Mouse (Mus musculus): Measurements from ENCODE around the gene Cpeb4. TPM values are rescaled to one million over a fixed set of nuclear protein-coding genes. Genes with fewer than 3 reads are reported as not detected.

Gene Cpeb4
- polyA plus RNA-seq, 1 experiment from 2014 or later: 15.4 TPM

DNA sequence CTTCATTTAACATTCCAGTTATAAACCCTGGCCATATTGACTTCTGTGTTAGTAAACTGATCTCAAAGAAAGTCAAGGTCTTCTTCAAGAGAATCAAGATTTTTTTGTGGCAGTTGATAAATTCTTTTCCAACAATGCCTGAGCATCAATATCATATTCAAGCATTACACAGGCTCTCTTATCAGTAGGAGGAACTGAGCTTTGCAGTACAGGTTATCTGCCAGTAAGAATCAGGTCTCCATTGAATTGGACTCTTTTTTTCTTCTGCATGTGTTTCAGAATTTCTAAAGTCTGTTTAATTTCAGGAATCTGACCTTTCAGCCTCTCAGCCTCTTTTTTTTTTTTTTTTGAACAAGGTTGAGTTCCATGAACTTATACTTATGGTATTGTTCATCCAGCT is 40.9 kb downstream of the Cpeb4 start:
- no peak for ATAC-seq (ENCODE audit: low FRiP score, low read depth)

DNA sequence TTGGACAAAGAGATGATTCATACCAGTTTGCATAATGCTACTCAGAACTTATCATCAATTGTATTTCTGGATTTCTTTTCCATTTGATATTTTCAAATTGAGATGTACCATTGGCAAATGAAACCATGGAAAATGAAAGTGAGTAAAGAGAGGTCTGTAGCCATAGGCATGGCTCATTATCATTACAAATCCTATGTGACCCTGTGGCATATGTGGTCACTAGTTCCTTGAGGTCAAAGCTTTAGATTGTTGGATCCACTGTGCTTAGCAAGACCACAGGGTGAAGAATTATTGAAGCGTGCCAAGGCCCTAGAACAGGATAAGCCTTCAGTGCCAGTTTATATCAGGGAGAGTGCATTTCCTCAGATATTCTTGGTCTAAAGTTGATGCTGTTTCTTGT is 45.8 kb downstream of the Cpeb4 start:
- Histone ChIP-seq H3K9ac (no peak overlapping the region), H3K4me1 (replicated peaks) (no peaks in the 10 kb centered on the region), H3K27ac (replicated peaks) (no peak overlapping the region), H3K27me3 (no peaks in the 10 kb centered on the region), H3K4me2 (no peak overlapping the region), H3K36me3 (peaks cover 12% of the 10 kb centered on the region), H3K4me3 (no peak overlapping the region), H3K9me3 (no peaks in the 10 kb centered on the region)
- WGBS: 83% methylated on average over 1 of the region's 1 CpGs
- ATAC-seq (ENCODE audit: low FRiP score, low read depth): no peak

More for the DNA sequence above, 40.9 kb downstream of the Cpeb4 start:
- no peaks in the 10 kb centered on the region for H3K4me1 ChIP-seq (replicated peaks)
- no peaks in the 10 kb centered on the region for H3K9me3 ChIP-seq
- H3K4me2 ChIP-seq: no peak overlapping the region
- no peak overlapping the region for H3K27ac ChIP-seq (replicated peaks)
- H3K27me3 ChIP-seq: no peaks in the 10 kb centered on the region
- H3K4me3 ChIP-seq: no peak overlapping the region
- H3K36me3 ChIP-seq: no peaks in the 10 kb centered on the region
- H3K9ac ChIP-seq: no peak overlapping the region

DNA sequence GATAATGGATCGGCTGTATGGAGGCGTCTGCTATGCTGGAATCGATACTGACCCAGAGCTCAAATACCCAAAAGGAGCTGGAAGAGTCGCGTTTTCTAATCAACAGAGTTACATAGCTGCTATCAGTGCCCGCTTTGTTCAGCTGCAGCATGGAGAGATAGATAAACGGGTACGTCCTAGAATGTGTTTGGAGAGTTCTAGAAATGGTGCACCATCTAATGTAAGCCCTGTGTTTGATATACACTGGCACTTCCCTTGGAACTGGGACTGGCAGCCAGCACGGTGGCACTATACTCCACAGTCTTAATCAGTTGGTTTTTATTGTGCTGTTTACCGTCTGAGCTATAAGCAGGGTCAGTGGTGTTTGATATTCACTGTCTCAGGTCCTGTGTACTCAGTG is 58.0 kb downstream of the Cpeb4 start:
- 98% methylated on average over 10 of the region's 10 CpGs for WGBS

DNA sequence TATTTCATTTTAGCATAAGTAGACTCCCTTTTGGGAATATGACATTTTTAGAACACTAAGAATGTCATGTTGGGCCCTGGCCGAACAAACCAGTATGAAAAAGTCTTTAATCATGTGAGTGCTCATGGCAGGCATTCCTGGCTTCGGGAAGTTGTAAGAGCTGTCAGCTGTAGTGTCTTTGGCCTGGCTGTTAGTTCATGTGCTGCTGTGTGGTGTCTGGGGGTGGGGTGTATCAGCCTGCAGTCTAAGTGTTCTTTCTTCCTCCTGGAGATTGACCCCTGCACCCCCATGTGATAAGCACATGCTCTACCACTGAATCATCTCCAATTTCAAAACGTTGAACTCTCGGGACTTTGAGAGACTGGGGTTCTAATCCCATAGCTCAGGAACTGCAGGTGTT is 63.6 kb downstream of the Cpeb4 start:
- Histone ChIP-seq H3K4me1 (replicated peaks) (peaks cover 3% of the 10 kb centered on the region), H3K9ac (no peak overlapping the region), H3K4me3 (no peak overlapping the region), H3K9me3 (no peaks in the 10 kb centered on the region), H3K36me3 (peaks cover 32% of the 10 kb centered on the region), H3K27me3 (no peaks in the 10 kb centered on the region), H3K4me2 (no peak overlapping the region), H3K27ac (replicated peaks) (no peak overlapping the region)
- 71% methylated on average over 4 of the region's 4 CpGs for WGBS
- ATAC-seq (ENCODE audit: low FRiP score, low read depth): no peak

More for the DNA sequence above, 58.0 kb downstream of the Cpeb4 start:
- H3K27me3 ChIP-seq: no peaks in the 10 kb centered on the region
- no peak overlapping the region for H3K4me3 ChIP-seq
- no peak overlapping the region for H3K9ac ChIP-seq
- H3K9me3 ChIP-seq: no peaks in the 10 kb centered on the region
- H3K4me1 ChIP-seq (replicated peaks): no peaks in the 10 kb centered on the region
- no peak overlapping the region for H3K27ac ChIP-seq (replicated peaks)
- no peak for ATAC-seq (ENCODE audit: low FRiP score, low read depth)
- H3K36me3 ChIP-seq: peaks cover 78% of the 10 kb centered on the region
- no peak overlapping the region for H3K4me2 ChIP-seq

DNA sequence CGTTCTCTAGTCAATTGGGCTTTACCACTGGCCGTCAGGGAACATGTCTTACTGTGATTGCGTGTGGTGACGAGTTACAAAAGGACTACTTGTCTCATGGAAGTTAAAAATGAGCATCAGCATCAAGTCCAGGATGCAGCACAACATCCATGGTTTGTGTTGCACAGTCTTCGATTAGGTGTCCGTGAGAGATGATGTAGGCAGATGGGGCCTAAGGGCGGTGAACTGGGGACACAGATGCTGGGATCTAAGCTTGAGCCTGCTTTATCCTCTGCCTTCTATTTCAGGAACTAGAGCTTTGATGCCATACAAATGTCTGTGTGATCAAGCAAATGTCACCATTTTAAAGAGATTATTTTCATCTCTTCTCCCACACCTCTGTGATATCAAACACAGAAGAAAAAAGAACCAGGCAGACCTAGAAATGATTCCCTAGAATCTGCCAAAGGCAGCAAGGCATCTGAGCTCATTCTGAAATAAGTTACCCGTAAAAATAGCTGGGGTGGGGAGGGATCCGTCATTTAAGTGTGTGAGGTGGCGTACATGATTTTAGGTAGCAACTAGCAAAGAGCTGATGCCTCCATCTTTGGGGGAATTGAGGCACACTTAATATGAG is 65.0 kb downstream of the Cpeb4 start:
- WGBS: 90% methylated on average over 10 of the region's 10 CpGs
- no peaks in the 10 kb centered on the region for H3K27me3 ChIP-seq
- H3K27ac ChIP-seq (replicated peaks): no peak overlapping the region
- ATAC-seq (ENCODE audit: low FRiP score, low read depth): no peak
- H3K4me2 ChIP-seq: no peak overlapping the region
- peaks cover 16% of the 10 kb centered on the region for H3K4me1 ChIP-seq (replicated peaks)
- H3K36me3 ChIP-seq: peaks cover 18% of the 10 kb centered on the region
- H3K9ac ChIP-seq: no peak overlapping the region
- H3K9me3 ChIP-seq: no peaks in the 10 kb centered on the region
- H3K4me3 ChIP-seq: no peak overlapping the region

DNA sequence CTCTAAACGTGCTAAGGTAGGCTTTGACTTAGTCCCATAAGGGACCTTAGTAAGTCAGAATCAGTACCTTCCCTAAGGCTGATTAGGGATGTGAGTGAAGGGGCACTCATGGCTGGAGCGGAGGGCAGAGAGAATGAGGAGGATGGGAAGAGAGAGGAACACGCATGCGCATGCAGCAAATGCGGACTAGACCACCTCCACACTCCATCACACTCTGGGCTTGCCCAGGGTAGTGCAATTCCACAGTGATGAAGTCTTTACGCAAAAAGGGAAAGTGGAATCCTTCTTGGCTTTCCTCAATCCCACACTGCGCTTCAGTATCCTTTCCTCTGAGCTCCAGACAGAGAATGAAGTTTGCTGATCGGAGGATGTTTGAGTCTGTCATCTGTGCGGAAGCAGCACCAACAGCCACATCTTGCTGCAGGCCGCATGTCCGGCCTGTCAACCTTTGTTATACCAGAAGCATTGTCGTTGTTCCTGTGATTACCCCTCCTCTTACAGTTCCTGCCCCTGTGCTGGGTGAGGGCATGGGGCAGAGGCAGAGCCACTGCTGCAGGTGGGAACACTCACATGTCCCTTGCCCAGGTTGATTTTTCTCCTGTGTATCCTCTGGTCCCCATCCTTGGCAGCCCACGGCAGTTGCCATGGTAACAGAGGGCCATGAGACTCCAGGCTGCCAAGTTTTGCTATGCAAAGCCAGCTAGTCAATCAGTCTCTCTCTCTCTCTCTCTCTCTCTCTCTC is 69.1 kb downstream of the Cpeb4 start:
- H3K9me3 ChIP-seq: no peaks in the 10 kb centered on the region
- 50% methylated on average over 13 of the region's 13 CpGs for WGBS
- H3K36me3 ChIP-seq: no peaks in the 10 kb centered on the region
- H3K27ac ChIP-seq (replicated peaks): peak overlapping the region; percentile 82
- H3K27me3 ChIP-seq: no peaks in the 10 kb centered on the region
- peaks cover 22% of the 10 kb centered on the region for H3K4me1 ChIP-seq (replicated peaks)
- peak overlapping the region; percentile 26 for H3K4me2 ChIP-seq
- H3K4me3 ChIP-seq: no peak overlapping the region
- H3K9ac ChIP-seq: no peak overlapping the region
- peak; percentile 88 for ATAC-seq (ENCODE audit: low FRiP score, low read depth)

DNA sequence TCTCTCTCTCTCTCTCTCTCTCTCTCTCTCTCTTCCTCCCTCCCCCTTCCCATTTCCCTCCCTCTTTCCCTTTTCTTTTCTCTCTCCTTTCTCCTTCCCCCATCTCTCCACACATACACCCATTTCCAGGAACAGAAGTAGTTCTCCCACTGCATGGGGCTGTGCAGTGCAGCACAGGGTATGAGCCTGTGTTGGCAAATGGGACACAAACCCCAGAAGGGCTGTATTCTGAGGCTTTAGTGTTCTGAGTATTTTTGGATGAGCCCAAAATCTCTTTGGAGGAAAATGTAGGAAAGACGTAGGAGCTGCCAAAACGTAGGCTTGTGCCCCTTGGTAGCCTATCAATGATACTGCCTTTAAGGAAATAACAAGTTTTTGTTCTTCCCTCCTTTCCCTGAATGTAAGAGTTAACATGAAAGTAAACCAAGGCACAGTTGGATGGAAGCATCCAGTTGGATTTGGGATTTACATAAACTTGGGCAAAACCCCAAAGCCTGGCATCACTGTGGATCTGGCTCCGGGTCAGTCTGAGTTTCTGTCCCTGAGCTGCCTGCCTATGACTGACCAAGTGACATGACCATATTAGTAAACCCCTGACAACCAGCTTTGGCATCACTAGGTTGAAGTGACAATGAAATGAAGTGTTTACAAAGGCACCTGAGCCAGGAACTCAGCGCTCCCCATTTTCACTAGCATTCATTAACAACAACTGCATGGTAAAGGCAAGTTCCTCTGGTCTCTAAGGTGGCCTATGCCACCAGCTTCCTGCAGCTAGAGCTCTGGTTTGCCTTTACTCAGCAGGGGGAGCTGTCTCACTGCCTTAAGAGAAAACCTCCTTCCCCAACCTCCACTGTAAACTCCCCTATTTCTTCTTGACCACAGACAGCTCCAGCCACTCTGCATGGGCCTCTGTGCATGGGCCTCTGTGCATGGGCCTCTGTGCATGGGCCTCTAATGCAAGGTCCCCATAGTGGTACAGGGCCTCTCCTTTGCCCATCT is 69.9 kb downstream of the Cpeb4 start:
- H3K36me3 ChIP-seq: no peaks in the 10 kb centered on the region
- no peak overlapping the region for H3K9ac ChIP-seq
- peaks cover 22% of the 10 kb centered on the region for H3K4me1 ChIP-seq (replicated peaks)
- no peak overlapping the region for H3K4me3 ChIP-seq
- H3K27ac ChIP-seq (replicated peaks): peak overlapping the region; percentile 82
- ATAC-seq (ENCODE audit: low FRiP score, low read depth): peak; percentile 65
- 70% methylated on average over 4 of the region's 4 CpGs for WGBS
- H3K27me3 ChIP-seq: no peaks in the 10 kb centered on the region
- no peaks in the 10 kb centered on the region for H3K9me3 ChIP-seq
- peak overlapping the region; percentile 26; the same call in 1 of the 2 replicates for H3K4me2 ChIP-seq

DNA sequence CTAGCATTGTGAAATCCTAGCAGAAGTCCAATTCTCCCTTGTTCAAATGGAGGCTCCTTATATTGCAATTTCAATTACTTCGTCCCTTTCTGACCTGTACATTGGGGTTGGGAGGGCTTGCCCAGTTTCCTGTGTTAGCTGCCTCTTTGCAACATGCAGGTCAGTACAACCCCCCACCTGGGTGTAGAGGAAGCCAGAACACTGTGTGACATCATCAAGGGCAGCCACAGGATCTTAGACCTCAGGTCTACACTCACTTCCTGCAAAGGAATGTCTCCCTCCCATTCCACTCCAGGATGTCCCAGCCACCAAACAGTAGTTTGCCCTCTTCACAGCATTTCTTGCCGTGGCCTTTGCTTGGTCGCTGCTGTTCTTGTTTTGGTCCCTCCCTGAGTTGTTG is 73.5 kb downstream of the Cpeb4 start:
- ATAC-seq (ENCODE audit: low FRiP score, low read depth): no peak
- Histone ChIP-seq H3K27me3 (no peaks in the 10 kb centered on the region), H3K9ac (no peak overlapping the region), H3K4me2 (no peak overlapping the region), H3K36me3 (no peaks in the 10 kb centered on the region), H3K4me1 (replicated peaks) (peaks cover 35% of the 10 kb centered on the region), H3K4me3 (no peak overlapping the region), H3K27ac (replicated peaks) (no peak overlapping the region), H3K9me3 (no peaks in the 10 kb centered on the region)
- 92% methylated on average over 3 of the region's 3 CpGs for WGBS

DNA sequence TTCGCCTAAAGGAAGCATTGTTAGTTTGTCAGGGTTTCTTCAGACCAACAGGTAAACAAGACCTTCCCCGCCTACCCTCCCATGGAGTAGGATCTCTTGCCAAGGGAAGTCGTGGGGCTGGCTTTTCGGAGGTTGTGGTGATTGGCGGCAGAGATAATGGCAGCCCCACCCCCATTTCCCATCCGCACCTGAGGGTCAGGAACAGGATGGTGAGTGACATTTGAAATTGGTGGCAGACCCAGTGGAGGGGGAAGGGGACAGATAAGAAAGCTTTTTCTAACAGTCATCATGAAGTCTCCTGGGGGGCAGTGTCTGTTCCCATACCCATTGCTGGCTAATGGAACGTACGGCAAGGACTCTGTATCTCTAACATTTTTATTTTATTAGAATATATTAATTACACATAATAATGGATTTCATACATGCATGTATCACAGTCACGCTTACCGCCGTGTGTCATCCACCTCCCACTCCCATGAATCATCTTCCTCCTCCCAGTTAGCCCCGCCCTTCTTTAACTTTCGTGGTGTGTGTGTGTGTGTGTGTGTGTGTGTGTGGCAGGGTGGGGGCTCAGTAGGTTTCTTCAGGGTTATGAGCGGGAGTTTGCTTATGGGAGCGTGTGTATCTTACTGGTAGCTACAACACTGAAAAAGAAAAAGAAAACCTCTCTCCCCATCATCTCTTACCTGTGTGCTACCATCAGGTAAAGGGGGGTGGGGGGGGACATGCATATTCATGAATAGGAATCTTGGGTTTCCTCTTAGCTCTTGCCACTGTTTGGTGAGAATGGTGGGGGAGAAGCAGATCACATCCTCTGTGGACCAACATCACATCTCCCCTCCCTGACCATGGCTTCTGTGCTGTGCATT is 76.7 kb downstream of the Cpeb4 start:
- peak overlapping the region; percentile 44 for H3K9ac ChIP-seq
- WGBS: 20% methylated on average over 15 of the region's 15 CpGs
- H3K27me3 ChIP-seq: no peaks in the 10 kb centered on the region
- peak overlapping the region; percentile 44 for H3K4me3 ChIP-seq
- no peaks in the 10 kb centered on the region for H3K36me3 ChIP-seq
- peak overlapping the region; percentile 21 for H3K27ac ChIP-seq (replicated peaks)
- ATAC-seq (ENCODE audit: low FRiP score, low read depth): peak; percentile 72
- H3K9me3 ChIP-seq: no peaks in the 10 kb centered on the region
- H3K4me1 ChIP-seq (replicated peaks): peaks cover 15% of the 10 kb centered on the region
- H3K4me2 ChIP-seq: peak overlapping the region; percentile 63

DNA sequence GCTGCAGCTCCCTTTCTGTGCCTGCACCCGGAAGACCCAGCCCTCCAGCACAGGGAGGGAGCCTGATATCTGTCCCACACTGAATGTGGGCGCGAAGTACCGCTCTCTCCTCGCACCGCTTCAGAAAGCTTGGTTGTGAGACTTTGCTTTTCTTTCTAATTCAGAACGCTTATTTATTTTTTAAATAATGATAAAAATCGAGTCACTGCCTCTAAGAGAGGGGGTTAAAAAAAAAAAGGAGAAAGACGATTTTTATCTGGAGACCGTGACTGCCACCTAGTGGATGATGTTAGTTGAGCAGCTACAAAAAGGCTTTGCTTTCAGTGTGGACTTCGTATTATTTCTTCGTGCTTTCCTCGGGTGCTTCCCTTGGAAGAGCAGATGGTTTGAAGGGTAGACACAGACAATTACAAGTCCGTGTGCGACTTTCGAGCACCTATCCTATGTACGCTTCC is 77.3 kb downstream of the Cpeb4 start:
- peak overlapping the region; percentile 63 for H3K4me2 ChIP-seq
- peak; percentile 87 for ATAC-seq (ENCODE audit: low FRiP score, low read depth)
- H3K36me3 ChIP-seq: no peaks in the 10 kb centered on the region
- H3K9me3 ChIP-seq: no peaks in the 10 kb centered on the region
- H3K27me3 ChIP-seq: no peaks in the 10 kb centered on the region
- H3K9ac ChIP-seq: peak overlapping the region; percentile 44
- peak overlapping the region; percentile 44 for H3K4me3 ChIP-seq
- peak overlapping the region; percentile 21 for H3K27ac ChIP-seq (replicated peaks)
- WGBS: 2% methylated on average over 17 of the region's 17 CpGs
- peaks cover 15% of the 10 kb centered on the region for H3K4me1 ChIP-seq (replicated peaks)

DNA sequence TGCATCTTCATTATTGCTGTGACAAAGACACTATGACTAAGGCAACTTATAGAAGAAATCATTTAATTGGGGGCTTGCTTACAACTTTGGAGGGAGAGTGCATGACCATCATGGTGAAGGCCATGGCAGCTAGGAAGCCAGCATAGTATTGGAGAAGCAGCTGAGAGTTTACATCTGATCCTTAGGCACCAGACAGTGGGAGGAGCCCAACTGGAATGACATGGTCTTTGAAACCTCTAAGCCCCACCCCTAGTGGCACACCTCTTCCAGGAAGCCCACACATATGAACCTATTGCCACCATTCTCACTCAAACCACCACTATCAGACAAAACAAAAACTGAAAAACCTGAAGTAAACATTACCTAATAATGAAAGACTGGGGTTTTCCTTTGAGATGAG is 88.1 kb downstream of the Cpeb4 start:
- ATAC-seq (ENCODE audit: low FRiP score, low read depth): no peak
- no peaks in the 10 kb centered on the region for H3K36me3 ChIP-seq
- no peaks in the 10 kb centered on the region for H3K27me3 ChIP-seq
- no peak overlapping the region for H3K9ac ChIP-seq
- H3K4me3 ChIP-seq: no peak overlapping the region
- no peaks in the 10 kb centered on the region for H3K4me1 ChIP-seq (replicated peaks)
- no peak overlapping the region for H3K4me2 ChIP-seq
- no peak overlapping the region for H3K27ac ChIP-seq (replicated peaks)
- no peaks in the 10 kb centered on the region for H3K9me3 ChIP-seq

All from hindbrain, embryonic 15.5 days (tissue).